Mouse (Mus musculus): Measurements from ENCODE around the gene Pold3. TPM values are rescaled to one million over a fixed set of nuclear protein-coding genes. Genes with fewer than 3 reads are reported as not detected.

Pold3 gene
- polyA plus RNA-seq (2016; fragmentation: Nextera tagmentation; extraction: Ambion mirVana): 98.4 and 98.7 TPM in 2 replicates

GRCm38 (mm10) chr7:100121376-100121789 lies at the start of gene Pold3:
Gene Pold3, minus strand, starts transcription at chr7:100121565.
- no peaks in the 10 kb centered on the region for H3K27me3 ChIP-seq
- peak within 1 kb of the TSS; percentile 88 for H3K27ac ChIP-seq
- peak; percentile 95 for ATAC-seq (ENCODE audit: low FRiP score)
- WGBS: under 1% methylated on average over 33 of the region's 33 CpGs
- peaks cover 27% of the 10 kb centered on the region for H3K36me3 ChIP-seq (replicated peaks)
- peaks cover 25% of the 10 kb centered on the region for H3K4me1 ChIP-seq
- peak within 1 kb of the TSS; percentile 87 for H3K9ac ChIP-seq
- no peaks in the 10 kb centered on the region for H3K9me3 ChIP-seq
- peak within 1 kb of the TSS; percentile 80 for H3K4me2 ChIP-seq
- H3K4me3 ChIP-seq (replicated peaks): peak within 1 kb of the TSS; percentile 94

- WGBS: 67% methylated on average over 4 of the region's 4 CpGs
- no peak for ATAC-seq (ENCODE audit: low FRiP score)
Measured at GRCm38 (mm10) chr7:100170756-100171155, 49.4 kb upstream of the Pold3 start.

GRCm38 (mm10) chr7:100168654-100169053 lies 47.3 kb upstream of the Pold3 start:
- Histone ChIP-seq H3K27ac (no peak overlapping the region), H3K4me3 (replicated peaks) (no peak overlapping the region), H3K9ac (no peak overlapping the region), H3K4me1 (no peaks in the 10 kb centered on the region), H3K36me3 (replicated peaks) (no peaks in the 10 kb centered on the region), H3K4me2 (no peak overlapping the region), H3K27me3 (peaks cover 4% of the 10 kb centered on the region; the same call in 1 of the 2 replicates), H3K9me3 (no peaks in the 10 kb centered on the region)
- ATAC-seq (ENCODE audit: low FRiP score): no peak
- 84% methylated on average over 11 of the region's 11 CpGs for WGBS

More at GRCm38 (mm10) chr7:100170756-100171155, 49.4 kb upstream of the Pold3 start:
- H3K27me3 ChIP-seq: peaks cover 4% of the 10 kb centered on the region; the same call in 1 of the 2 replicates
- no peak overlapping the region for H3K4me3 ChIP-seq (replicated peaks)
- H3K36me3 ChIP-seq (replicated peaks): no peaks in the 10 kb centered on the region
- H3K4me1 ChIP-seq: no peaks in the 10 kb centered on the region
- H3K27ac ChIP-seq: no peak overlapping the region
- H3K9me3 ChIP-seq: no peaks in the 10 kb centered on the region
- H3K9ac ChIP-seq: no peak overlapping the region
- H3K4me2 ChIP-seq: no peak overlapping the region

- no peaks in the 10 kb centered on the region for H3K9me3 ChIP-seq
- no peak overlapping the region for H3K4me2 ChIP-seq
- WGBS: 80% methylated on average over 4 of the region's 4 CpGs
- H3K36me3 ChIP-seq (replicated peaks): no peaks in the 10 kb centered on the region
- no peak overlapping the region for H3K4me3 ChIP-seq (replicated peaks)
- no peaks in the 10 kb centered on the region for H3K27me3 ChIP-seq
- no peak overlapping the region for H3K27ac ChIP-seq
- peaks cover 5% of the 10 kb centered on the region for H3K4me1 ChIP-seq
- ATAC-seq (ENCODE audit: low FRiP score): no peak
- H3K9ac ChIP-seq: no peak overlapping the region
Measured at GRCm38 (mm10) chr7:100163506-100163905, 42.1 kb upstream of the Pold3 start.

- peak; percentile 23; the same call in 1 of the 2 replicates for ATAC-seq (ENCODE audit: low FRiP score)
- H3K4me1 ChIP-seq: peaks cover 5% of the 10 kb centered on the region
- 76% methylated on average over 7 of the region's 7 CpGs for WGBS
Measured at GRCm38 (mm10) chr7:100160006-100160405, 38.6 kb upstream of the Pold3 start.

GRCm38 (mm10) chr7:100159105-100159841 lies 37.9 kb upstream of the Pold3 start, which contains the start of gene Lipt2:
Gene Lipt2, plus strand, starts transcription at chr7:100159277.
- Histone ChIP-seq H3K9ac (peak within 1 kb of the TSS; percentile 87), H3K4me2 (peak within 1 kb of the TSS; percentile 88), H3K9me3 (no peaks in the 10 kb centered on the region), H3K4me3 (replicated peaks) (peak within 1 kb of the TSS; percentile 78), H3K27me3 (peaks cover 8% of the 10 kb centered on the region; the same call in 1 of the 2 replicates), H3K27ac (peak within 1 kb of the TSS; percentile 92), H3K36me3 (replicated peaks) (no peaks in the 10 kb centered on the region), H3K4me1 (peaks cover 5% of the 10 kb centered on the region)
- peak; percentile 95 for ATAC-seq (ENCODE audit: low FRiP score)
- under 1% methylated on average over 78 of the region's 78 CpGs for WGBS

More at GRCm38 (mm10) chr7:100160006-100160405, 38.6 kb upstream of the Pold3 start:
- Histone ChIP-seq H3K27ac (peak overlapping the region; percentile 92; the same call in 1 of the 2 replicates), H3K9me3 (no peaks in the 10 kb centered on the region), H3K4me3 (replicated peaks) (peak overlapping the region; percentile 78), H3K9ac (peak overlapping the region; percentile 87), H3K27me3 (peaks cover 8% of the 10 kb centered on the region; the same call in 1 of the 2 replicates), H3K36me3 (replicated peaks) (no peaks in the 10 kb centered on the region), H3K4me2 (peak overlapping the region; percentile 88)

GRCm38 (mm10) chr7:100157669-100158068 lies 36.3 kb upstream of the Pold3 start:
- Histone ChIP-seq H3K9me3 (no peaks in the 10 kb centered on the region), H3K27ac (no peak overlapping the region), H3K4me2 (no peak overlapping the region), H3K4me3 (replicated peaks) (no peak overlapping the region), H3K9ac (no peak overlapping the region), H3K4me1 (peaks cover 5% of the 10 kb centered on the region), H3K27me3 (peaks cover 8% of the 10 kb centered on the region; the same call in 1 of the 2 replicates), H3K36me3 (replicated peaks) (no peaks in the 10 kb centered on the region)
- ATAC-seq (ENCODE audit: low FRiP score): no peak
- WGBS: 83% methylated on average over 4 of the region's 4 CpGs

- WGBS: 89% methylated on average over 11 of the region's 11 CpGs
- Histone ChIP-seq H3K9me3 (no peaks in the 10 kb centered on the region), H3K4me1 (no peaks in the 10 kb centered on the region), H3K27ac (no peak overlapping the region), H3K4me2 (no peak overlapping the region), H3K9ac (no peak overlapping the region), H3K4me3 (replicated peaks) (no peak overlapping the region), H3K36me3 (replicated peaks) (no peaks in the 10 kb centered on the region), H3K27me3 (no peaks in the 10 kb centered on the region)
- ATAC-seq (ENCODE audit: low FRiP score): no peak
Measured at GRCm38 (mm10) chr7:100150626-100151025, 29.3 kb upstream of the Pold3 start.

- 53% methylated on average over 10 of the region's 10 CpGs for WGBS
- Histone ChIP-seq H3K27ac (no peak overlapping the region), H3K36me3 (replicated peaks) (no peaks in the 10 kb centered on the region), H3K27me3 (no peaks in the 10 kb centered on the region), H3K4me3 (replicated peaks) (no peak overlapping the region), H3K4me1 (no peaks in the 10 kb centered on the region), H3K9ac (no peak overlapping the region), H3K9me3 (no peaks in the 10 kb centered on the region), H3K4me2 (no peak overlapping the region)
- no peak for ATAC-seq (ENCODE audit: low FRiP score)
Measured at GRCm38 (mm10) chr7:100150086-100150485, 28.7 kb upstream of the Pold3 start.

GRCm38 (mm10) chr7:100148586-100148985 lies 27.2 kb upstream of the Pold3 start:
- Histone ChIP-seq H3K27ac (no peak overlapping the region), H3K4me3 (replicated peaks) (no peak overlapping the region), H3K36me3 (replicated peaks) (no peaks in the 10 kb centered on the region), H3K9ac (no peak overlapping the region), H3K27me3 (no peaks in the 10 kb centered on the region), H3K4me2 (no peak overlapping the region), H3K9me3 (no peaks in the 10 kb centered on the region), H3K4me1 (no peaks in the 10 kb centered on the region)
- 87% methylated on average over 4 of the region's 4 CpGs for WGBS
- no peak for ATAC-seq (ENCODE audit: low FRiP score)

GRCm38 (mm10) chr7:100140591-100140990 lies 19.2 kb upstream of the Pold3 start:
- Histone ChIP-seq H3K27me3 (no peaks in the 10 kb centered on the region), H3K9me3 (no peaks in the 10 kb centered on the region), H3K4me3 (replicated peaks) (no peak overlapping the region), H3K9ac (no peak overlapping the region), H3K4me1 (no peaks in the 10 kb centered on the region), H3K36me3 (replicated peaks) (no peaks in the 10 kb centered on the region), H3K27ac (no peak overlapping the region), H3K4me2 (no peak overlapping the region)
- no peak for ATAC-seq (ENCODE audit: low FRiP score)
- 77% methylated on average over 1 of the region's 1 CpGs for WGBS

GRCm38 (mm10) chr7:100138075-100138474 lies 16.7 kb upstream of the Pold3 start:
- no peaks in the 10 kb centered on the region for H3K9me3 ChIP-seq
- H3K4me3 ChIP-seq (replicated peaks): no peak overlapping the region
- WGBS: 92% methylated on average over 4 of the region's 4 CpGs
- no peaks in the 10 kb centered on the region for H3K36me3 ChIP-seq (replicated peaks)
- no peak for ATAC-seq (ENCODE audit: low FRiP score)
- H3K27ac ChIP-seq: no peak overlapping the region
- no peak overlapping the region for H3K4me2 ChIP-seq
- no peaks in the 10 kb centered on the region for H3K27me3 ChIP-seq
- H3K9ac ChIP-seq: no peak overlapping the region
- no peaks in the 10 kb centered on the region for H3K4me1 ChIP-seq

- H3K9ac ChIP-seq: no peak overlapping the region
- H3K9me3 ChIP-seq: no peaks in the 10 kb centered on the region
- no peak overlapping the region for H3K27ac ChIP-seq
- ATAC-seq (ENCODE audit: low FRiP score): no peak
- no peak overlapping the region for H3K4me2 ChIP-seq
- H3K4me3 ChIP-seq (replicated peaks): no peak overlapping the region
- H3K27me3 ChIP-seq: no peaks in the 10 kb centered on the region
- no peaks in the 10 kb centered on the region for H3K36me3 ChIP-seq (replicated peaks)
- WGBS: 80% methylated on average over 9 of the region's 9 CpGs
- H3K4me1 ChIP-seq: no peaks in the 10 kb centered on the region
Measured at GRCm38 (mm10) chr7:100137038-100137437, 15.7 kb upstream of the Pold3 start.
